Mouse (Mus musculus) left cerebral cortex, postnatal 14 days (tissue): ENCODE measurements at regions not wholly inside any gene's neighbourhood (a gene's known extent, or its start where the extent isn't known, plus 50 kb on each side); places are given as distances from the start of the nearest gene placed in this dataset.

Source experiments
- DNase-seq, 2 experiments: peaks; one replicate each; pipeline ENCODE4 v3.0.0; 2021 to 2022; ENCODE audit warnings: low spot score in 2 of 2, mixed read lengths in 1 of 2
- intact Hi-C: fragments of 180-260 bp; cut with DNase I; formaldehyde crosslinking; loops from one replicate; pipeline ENCODE4 v1.15.1; 2025

GRCm38 (mm10) chr13:44345094-44345493, 384.2 kb upstream of the Jarid2 start:
- no peak for DNase-seq
- intact Hi-C loops = no loop called here

DNA sequence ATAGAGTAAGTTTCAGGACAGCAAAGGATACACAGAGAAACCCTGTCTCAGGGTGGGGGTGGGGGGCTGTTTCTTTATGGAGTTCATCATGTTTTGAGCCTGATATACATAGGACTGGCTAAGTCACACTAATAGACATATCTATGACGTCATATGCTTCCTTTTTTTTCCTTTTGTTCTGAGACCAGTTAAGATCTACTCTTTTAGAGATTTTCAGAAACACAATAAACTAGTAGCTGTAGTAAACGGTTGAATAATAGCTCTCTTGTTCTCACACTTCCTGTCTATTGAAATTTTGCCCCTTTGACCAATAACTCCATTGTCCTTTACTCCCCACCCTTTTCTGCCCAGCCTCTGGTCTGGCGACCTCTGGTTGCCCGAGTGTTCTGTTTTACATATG, 382.6 kb upstream of the Jarid2 start:
- intact Hi-C loops = no loop called here
- no peak for DNase-seq

DNA sequence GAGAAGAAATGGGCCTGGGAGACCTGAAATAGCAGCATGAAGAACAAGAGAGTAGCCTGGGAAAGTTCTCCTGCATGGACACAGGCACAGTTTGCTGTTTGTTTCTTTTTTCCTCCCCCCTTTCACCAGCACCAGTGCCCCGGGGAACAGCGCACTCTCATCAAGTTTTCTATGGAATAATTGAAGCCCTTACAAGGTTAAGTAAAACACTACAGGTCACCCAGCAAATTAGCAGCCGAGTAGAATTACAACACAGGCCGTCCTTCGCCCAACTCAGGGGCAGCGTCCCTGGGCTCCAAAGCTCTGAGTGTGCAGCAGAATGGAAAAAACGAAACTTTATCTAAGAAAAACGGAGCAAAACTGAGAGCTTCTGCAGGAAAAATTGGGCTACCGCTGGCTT, 381.6 kb upstream of the Jarid2 start:
- DNase-seq = no peak
- intact Hi-C loops = no loop called here

DNA sequence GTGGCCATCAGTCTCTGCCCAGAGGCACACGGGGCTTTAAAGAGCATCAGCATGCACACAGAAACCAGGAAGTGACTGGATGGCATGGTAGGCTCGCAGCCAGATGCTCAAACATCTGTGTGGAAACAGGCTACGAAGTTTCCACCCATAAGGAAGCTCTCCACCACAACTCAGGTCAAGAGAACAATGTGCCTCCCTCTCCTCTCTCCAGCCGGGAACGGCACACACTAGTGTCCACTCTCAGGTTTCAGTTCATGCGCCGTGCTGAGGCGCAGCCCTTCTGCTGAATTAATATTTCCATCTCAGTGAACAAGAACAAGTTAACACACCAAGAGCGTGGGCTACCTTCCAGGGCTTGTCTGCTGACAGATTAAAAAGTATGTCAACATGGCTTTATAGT, 375.4 kb upstream of the Jarid2 start:
- intact Hi-C loops = no loop called here

DNA sequence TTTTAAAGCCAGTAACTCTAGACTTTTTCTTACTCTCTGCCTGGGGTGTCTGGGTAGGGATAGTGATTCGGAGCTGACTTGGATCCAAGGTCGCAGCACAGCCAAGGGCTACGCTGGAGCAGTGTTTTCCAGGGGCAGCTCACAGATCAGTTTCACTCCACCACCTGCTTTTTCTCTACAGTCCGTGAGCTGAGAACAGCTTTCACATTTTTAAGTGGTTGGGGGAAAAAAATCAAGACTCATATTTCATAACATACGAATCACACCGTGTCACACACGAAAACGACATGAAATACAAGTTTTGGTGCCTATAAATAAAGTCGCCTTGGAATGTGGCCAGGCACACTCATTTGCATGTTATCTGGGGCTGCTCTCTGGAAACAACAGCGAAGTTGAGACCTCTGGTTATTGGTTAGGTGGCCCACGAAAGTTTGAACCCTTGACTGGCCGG, 373.5 kb upstream of the Jarid2 start:
- intact Hi-C loops = no loop called here
- DNase-seq = peak in 1 of 2 experiments; percentile 20

More for the DNA sequence above, 375.4 kb upstream of the Jarid2 start:
- no peak for DNase-seq

DNA sequence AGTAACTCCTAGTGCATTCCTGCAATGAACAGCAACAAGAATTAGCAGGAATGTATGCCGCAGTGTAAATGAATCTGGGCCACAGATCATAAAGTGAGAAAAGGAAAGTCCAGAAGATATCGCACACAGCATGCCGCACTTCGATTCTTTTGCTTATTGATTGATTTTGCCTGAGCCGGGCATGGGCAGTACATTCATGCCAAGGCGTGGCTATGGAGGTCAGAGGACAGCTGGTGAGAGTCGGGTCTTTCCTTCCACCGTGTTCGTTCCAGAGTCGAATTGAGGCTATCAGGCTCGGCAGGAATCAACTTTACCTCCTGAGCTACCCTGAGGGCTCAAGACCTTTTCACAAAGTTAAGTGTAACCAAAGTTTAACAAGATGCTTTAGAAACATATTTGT, 372.3 kb upstream of the Jarid2 start:
- no peak for DNase-seq
- intact Hi-C loops = no loop called here

DNA sequence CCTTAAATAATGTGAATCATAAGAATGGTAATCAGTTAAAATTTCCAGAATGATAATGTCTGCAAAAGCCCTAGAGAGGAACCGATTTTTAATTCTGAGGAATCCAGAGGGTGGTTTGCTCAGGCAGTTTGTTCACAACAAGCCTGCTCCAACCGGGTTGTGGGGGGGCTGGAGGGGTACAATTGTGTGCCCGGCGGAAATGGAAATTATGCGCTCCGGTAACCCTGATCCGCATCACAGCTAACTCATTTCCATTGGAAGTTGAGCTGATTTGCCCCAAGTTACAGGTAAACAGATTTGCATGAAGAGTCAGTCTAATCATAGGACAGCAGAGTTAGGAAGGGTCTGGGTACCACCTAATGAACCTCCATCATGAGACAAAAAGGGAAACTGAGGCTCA, 369.9 kb upstream of the Jarid2 start:
- intact Hi-C loops = no loop called here
- no peak for DNase-seq

- intact Hi-C loops = no loop called here
- DNase-seq = no peak
Measured at GRCm38 (mm10) chr13:44360016-44360415, 369.3 kb upstream of the Jarid2 start.

DNA sequence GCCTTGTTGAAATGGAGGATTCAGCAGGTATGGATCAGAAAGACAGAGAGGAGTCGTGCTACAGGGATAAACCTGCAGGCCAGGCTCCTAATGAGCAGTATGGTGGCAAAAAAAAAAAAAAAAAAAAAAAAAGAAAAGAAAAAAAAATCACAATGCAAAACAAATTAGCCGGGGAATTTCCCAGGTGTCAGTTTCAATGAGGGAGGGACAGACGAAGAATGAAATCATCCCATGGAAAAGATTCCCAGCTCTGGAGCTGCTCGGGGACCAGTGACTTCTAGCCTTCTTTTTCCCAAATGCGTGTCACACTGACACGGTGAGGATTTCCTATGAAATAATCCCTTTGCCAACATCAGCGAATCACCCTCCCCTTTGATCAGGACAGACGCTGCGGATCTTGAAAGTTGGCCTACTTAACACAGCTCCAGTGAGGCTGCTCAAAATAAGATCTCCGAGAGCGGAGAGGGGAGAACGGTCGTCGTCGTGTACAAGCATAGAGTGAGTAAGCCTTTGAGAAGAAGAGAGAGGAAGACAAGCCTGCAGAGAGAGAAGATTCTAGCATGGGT, 368.5 kb upstream of the Jarid2 start:
- intact Hi-C loops = no loop called here
- no peak for DNase-seq

DNA sequence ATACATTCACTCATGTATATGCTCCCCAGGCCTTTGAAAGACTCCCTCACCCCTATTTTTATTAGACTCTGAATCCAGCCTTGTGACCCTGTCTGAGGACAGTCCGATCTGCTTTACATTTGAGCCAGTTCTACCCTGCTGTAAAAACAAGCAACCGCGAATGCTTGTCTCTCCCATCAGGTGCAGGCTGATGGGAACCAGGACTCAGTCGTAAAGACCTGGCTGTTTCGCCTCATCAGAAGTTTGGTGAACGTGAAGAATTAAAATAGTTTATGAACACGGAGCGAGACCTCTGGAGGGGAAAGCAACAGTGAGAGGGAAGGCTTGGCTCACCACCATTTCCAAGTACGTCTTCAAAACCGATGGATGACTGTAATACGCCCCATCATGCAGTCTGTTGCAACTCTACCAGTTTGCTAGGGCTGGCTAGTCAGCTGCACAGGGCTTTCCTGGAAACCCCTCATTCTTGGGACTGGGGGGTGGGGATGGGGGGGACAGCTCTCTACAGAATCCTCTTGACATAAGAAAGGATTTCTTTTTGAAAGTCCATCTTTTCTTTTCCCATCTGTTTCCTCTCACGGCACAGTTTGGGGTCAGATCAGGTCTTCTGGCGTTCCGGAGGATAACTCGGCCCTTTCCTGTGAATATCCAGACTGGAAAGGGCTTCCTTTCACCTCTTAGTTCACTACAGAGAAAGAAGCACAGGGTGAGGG, 366.8 kb upstream of the Jarid2 start:
- intact Hi-C loops = no loop called here
- no peak for DNase-seq

DNA sequence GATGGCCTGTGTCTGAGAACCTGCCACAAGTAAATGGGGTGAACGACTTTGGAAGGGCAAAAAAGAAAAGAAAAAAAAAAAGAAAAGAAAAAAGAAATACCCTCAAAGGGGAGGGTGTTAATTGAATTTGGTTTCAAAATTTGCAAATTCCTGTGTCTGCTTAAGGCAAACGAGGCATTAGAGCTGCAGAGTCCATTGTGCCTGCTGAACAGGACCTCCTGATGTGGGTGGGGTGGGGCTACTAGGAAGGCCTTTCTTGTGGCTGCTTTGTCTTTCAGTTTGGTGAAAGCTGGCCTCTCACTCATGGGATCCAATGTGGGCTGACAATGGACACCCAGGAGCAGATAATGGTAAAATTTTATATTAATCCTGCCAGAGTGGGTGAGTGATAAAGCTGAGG, 366.3 kb upstream of the Jarid2 start:
- no peak for DNase-seq

DNA sequence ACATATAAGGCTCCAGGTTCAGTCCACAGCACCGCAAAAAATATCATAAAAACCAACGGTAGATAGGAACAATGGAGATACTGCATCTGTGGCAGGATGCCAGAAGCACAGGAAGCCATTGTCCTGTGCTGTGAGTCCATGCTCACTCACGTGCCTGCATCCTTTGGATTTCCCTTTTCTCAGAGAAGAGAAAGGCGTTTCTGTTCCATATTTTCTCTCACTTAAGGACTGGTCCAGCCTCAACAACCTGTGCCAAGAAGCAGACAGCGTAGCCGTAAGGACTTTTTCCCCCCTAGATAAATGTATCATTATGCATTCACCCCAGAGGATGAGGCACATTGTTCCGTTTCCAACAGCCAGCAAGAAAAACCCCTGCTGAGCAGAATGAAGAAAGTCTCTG, 360.0 kb upstream of the Jarid2 start:
- DNase-seq = no peak
- intact Hi-C loops = no loop called here

More for the DNA sequence above, 366.3 kb upstream of the Jarid2 start:
- intact Hi-C loops = no loop called here

- DNase-seq = no peak
- intact Hi-C loops = no loop called here
Measured at GRCm38 (mm10) chr13:44372361-44372877, 356.9 kb upstream of the Jarid2 start.

DNA sequence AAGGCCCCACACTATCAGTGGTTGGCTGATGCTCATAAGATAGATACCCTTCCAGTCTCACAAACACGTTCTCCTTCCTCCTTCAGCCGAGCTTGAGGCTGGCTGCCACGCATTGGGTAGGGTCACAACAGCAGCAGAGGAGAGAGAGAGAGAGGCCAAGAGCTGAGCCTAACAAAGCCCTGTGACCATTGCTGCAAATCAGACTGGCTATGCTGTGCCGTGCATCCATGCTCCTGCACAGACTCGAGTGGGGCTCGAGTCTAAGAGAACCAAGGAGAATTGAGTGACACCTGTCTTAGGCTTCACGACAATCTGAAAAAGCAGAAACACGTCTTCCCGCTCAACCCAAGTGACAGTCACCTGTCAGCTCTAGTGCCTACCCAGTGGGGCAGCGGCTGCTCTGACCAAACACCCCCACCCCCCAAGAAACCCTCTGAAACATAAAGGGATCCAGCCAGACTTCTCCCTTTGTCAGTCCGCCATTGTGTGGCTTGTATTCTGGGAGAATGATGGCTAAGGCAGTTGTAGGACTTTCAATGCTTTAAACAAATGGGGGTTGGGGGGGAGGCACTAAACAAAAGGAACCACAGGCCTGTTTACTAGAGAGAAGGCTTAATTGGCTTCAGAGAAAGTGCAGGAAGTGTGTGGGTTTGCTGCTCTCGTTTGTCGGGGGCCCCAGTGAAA, 353.7 kb upstream of the Jarid2 start:
- no peak for DNase-seq
- intact Hi-C loops = no loop called here

DNA sequence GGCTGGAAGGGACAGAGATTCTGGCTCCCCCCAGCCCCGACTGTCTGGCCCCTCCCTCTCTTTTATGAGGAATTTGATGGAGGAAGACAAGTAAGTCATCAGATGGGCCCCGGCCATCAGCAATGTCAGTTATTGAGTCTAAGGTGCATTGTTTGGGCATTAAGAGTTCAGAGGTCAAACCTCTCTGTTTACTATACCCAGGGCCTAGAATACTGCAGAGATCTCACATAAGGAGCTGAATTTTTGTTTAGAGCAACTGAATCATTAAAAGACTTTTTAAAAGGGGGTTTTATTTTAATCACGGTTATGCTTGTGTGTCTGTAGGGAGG, 353.1 kb upstream of the Jarid2 start:
- no peak for DNase-seq
- intact Hi-C loops = no loop called here

DNA sequence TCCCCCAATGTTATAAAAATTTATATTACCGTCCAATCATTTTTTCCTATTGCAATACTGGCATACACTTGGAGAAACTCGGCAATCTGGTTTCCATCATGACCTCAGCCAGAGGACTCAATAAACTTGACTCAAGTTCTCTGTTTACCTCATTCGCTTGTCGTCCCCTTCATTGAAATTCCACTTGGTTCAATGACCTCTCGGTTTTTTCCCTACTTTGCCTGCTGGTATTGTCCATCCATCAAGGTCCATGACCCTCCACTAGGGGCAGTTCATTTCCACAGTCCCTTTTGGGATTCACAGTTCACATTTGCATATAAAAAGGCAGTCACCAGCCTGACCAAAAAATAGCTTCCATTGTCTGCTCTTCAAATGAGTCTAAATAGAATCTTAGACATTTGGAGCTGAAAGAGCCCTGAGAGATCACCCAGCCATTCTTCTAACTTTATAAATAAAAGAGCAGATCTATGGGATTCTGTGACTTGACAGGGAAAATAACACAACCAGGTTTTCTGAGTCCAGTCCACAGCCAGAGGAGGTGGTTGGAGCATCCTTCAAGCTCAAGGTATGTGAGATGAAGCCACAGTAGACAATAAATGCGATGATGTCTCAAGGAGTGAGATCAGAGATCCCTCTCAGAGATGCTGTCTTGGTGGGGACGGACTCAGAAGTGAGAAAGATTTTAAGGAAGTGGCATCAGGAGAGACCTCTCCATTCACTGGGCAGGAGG, 347.4 kb upstream of the Jarid2 start:
- intact Hi-C loops = no loop called here
- no peak for DNase-seq

- intact Hi-C loops = no loop called here
- DNase-seq = peak in 1 of 2 experiments; percentile 17
Measured at GRCm38 (mm10) chr13:44383322-44383721, 346.0 kb upstream of the Jarid2 start.

DNA sequence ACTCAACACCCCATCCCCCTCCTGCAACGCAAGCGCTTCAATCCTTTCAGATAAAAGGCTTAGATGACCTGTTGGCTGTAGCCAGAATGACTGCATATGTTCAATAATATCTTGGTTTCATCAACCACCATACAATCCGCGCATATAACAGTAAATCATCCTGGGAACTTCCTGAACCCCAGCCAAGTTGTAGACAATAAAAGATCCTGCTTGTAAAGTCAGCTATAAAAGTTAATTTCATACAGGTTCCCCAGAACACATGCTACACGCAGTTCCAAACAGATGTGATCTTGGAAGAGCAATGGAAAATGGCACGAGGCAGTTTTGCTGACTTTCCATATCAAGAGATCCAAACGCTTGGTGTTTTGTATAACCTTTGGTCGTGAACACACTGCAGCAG, 342.5 kb upstream of the Jarid2 start:
- DNase-seq = no peak
- intact Hi-C loops = no loop called here

DNA sequence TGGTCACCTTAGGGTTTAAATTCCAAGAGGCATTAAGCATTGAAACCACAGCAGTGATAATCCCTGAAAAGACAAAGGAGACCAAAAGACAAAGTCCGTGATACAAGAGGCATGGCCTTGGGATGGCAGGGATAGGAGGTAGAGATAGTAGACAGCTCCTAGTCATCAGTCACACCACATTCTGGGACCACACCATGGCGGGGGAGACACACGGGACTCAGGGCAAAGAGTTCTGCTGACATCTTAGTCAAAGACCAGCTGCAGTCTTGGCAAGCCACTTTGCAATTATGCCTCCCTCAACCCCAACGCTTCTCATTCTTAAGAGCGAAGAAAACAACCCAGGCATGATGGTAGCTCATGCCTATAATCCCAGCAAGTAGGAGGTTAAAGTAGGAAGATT, 339.6 kb upstream of the Jarid2 start:
- no peak for DNase-seq
- intact Hi-C loops = no loop called here

GRCm38 (mm10) chr13:44390666-44391390, 338.4 kb upstream of the Jarid2 start:
- intact Hi-C loops = no loop called here
- no peak for DNase-seq
